Mouse (Mus musculus): ENCODE data around the gene Olfr1168. TPM values are rescaled to one million over a fixed set of nuclear protein-coding genes. Genes with fewer than 3 reads are reported as not detected.

The Olfr1168 gene
- polyA plus RNA-seq (2017; shearing (Covaris generic)): not detected

GRCm38 (mm10) chr2:88181580-88181979 lies at the start of gene Olfr1168:
Gene Olfr1168, plus strand, starts transcription at chr2:88181880.

GRCm38 (mm10) chr2:88155093-88155492 lies 26.6 kb upstream of the Olfr1168 start, which contains the start of gene Olfr1167:
Gene Olfr1167, minus strand, starts transcription at chr2:88155193.

DNA sequence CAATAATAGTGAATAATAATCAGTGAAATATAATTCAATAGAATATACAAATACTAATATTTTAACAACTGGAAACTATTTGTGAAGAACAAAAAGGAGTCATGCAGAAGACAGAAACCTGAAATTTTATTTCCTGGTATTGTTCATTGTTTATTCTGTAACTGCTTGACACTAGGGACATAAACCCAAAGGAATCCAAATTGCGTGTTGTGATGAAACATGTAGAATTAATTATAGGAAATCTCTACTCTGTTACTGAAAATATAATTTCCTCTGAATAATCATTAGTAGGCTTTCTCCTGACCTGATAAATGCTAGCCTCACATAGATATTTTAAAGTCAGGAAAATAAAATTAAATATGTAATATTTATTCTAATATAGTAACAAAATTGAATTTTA lies 46.6 kb downstream of the Olfr1168 start, which contains the start of gene Olfr1170:
TSS of gene Olfr1170 (minus strand) at position 101 of the 400 bp plus-strand sequence.

Other genes starting within 250 kb of the Olfr1168 start
- not detected for gene Olfr1155, start 236.7 kb upstream of the Olfr1168 start, polyA plus RNA-seq (2017; shearing (Covaris generic))
- 0.20 TPM for gene Olfr1156, start 228.8 kb upstream of the Olfr1168 start, polyA plus RNA-seq (2017; shearing (Covaris generic))
- not detected for gene Olfr1157, start 213.6 kb upstream of the Olfr1168 start, polyA plus RNA-seq (2017; shearing (Covaris generic))
- gene Olfr74, start 207.2 kb upstream of the Olfr1168 start, polyA plus RNA-seq (2017; shearing (Covaris generic)): not detected
- not detected for gene Olfr1158, start 191.8 kb upstream of the Olfr1168 start, polyA plus RNA-seq (2017; shearing (Covaris generic))
- not detected for gene Olfr1160, start 173.6 kb upstream of the Olfr1168 start, polyA plus RNA-seq (2017; shearing (Covaris generic))
- not detected for gene Olfr1161, start 159.1 kb upstream of the Olfr1168 start, polyA plus RNA-seq (2017; shearing (Covaris generic))
- gene Olfr73, start 144.2 kb upstream of the Olfr1168 start, polyA plus RNA-seq (2017; shearing (Covaris generic)): not detected
- not detected for gene Olfr1162, start 130.8 kb upstream of the Olfr1168 start, polyA plus RNA-seq (2017; shearing (Covaris generic))
- gene Olfr1163, start 110.0 kb upstream of the Olfr1168 start, polyA plus RNA-seq (2017; shearing (Covaris generic)): not detected
- not detected for gene Olfr1164, start 87.9 kb upstream of the Olfr1168 start, polyA plus RNA-seq (2017; shearing (Covaris generic))
- not detected for gene Olfr1166, start 53.6 kb upstream of the Olfr1168 start, polyA plus RNA-seq (2017; shearing (Covaris generic))
- not detected for gene Olfr1167, start 26.7 kb upstream of the Olfr1168 start, polyA plus RNA-seq (2017; shearing (Covaris generic))
- not detected for gene Olfr1170, start 46.5 kb downstream of the Olfr1168 start, polyA plus RNA-seq (2017; shearing (Covaris generic))
- not detected for gene Olfr1173, start 98.0 kb downstream of the Olfr1168 start, polyA plus RNA-seq (2017; shearing (Covaris generic))
- gene Olfr1174-ps, start 133.3 kb downstream of the Olfr1168 start, polyA plus RNA-seq (2017; shearing (Covaris generic)): not detected
- not detected for gene Olfr1175-ps, start 145.3 kb downstream of the Olfr1168 start, polyA plus RNA-seq (2017; shearing (Covaris generic))
- gene Olfr1176, start 154.8 kb downstream of the Olfr1168 start, polyA plus RNA-seq (2017; shearing (Covaris generic)): not detected
- not detected for gene Olfr1177-ps, start 164.6 kb downstream of the Olfr1168 start, polyA plus RNA-seq (2017; shearing (Covaris generic))
- not detected for gene Olfr1178, start 205.2 kb downstream of the Olfr1168 start, polyA plus RNA-seq (2017; shearing (Covaris generic))
- gene Olfr1179, start 224.6 kb downstream of the Olfr1168 start, polyA plus RNA-seq (2017; shearing (Covaris generic)): not detected
- gene Olfr1180, start 237.3 kb downstream of the Olfr1168 start, polyA plus RNA-seq (2017; shearing (Covaris generic)): not detected
- not detected for gene Olfr1181, start 244.3 kb downstream of the Olfr1168 start, polyA plus RNA-seq (2017; shearing (Covaris generic))

All from activated CD4-positive, CD25-positive, alpha-beta regulatory T cell, adult 9 weeks (primary cell).